Mouse (Mus musculus): ENCODE measurements at regions not wholly inside any gene's neighbourhood (a gene's known extent, or its start where the extent isn't known, plus 50 kb on each side); places are given as distances from the start of the nearest gene placed in this dataset.

GRCm38 (mm10) chr2:160066491-160067303 is 267.3 kb downstream of the Gm826 start:
- WGBS = 56% methylated on average over 6 of the region's 6 CpGs
- ATAC-seq (ENCODE audit: low FRiP score) = no peak

GRCm38 (mm10) chr2:160062148-160062937 is 271.6 kb downstream of the Gm826 start:
- H3K9ac ChIP-seq (ENCODE audit: low read depth, low read length) = no peak overlapping the region
- H3K27ac ChIP-seq (ENCODE audit: low read depth, low read length) = no peak overlapping the region
- no peaks in the 10 kb centered on the region for H3K4me1 ChIP-seq (replicated peaks; ENCODE audit: control insufficient read depth, insufficient read depth, low read length)
- WGBS = 73% methylated on average over 4 of the region's 4 CpGs
- H3K27me3 ChIP-seq (ENCODE audit: control insufficient read depth, insufficient read depth, low read length) = no peaks in the 10 kb centered on the region; the same call in 1 of the 2 replicates
- no peaks in the 10 kb centered on the region for H3K36me3 ChIP-seq (ENCODE audit: control insufficient read depth, insufficient read depth, low read length)
- DNase-seq (ENCODE audit: low spot score) = no peak
- no peak overlapping the region for H3K4me3 ChIP-seq (ENCODE audit: low read depth, low read length)
- H3K4me2 ChIP-seq (replicated peaks; ENCODE audit: low read depth, low read length) = no peak overlapping the region
- no peaks in the 10 kb centered on the region for H3K9me3 ChIP-seq (ENCODE audit: control insufficient read depth, low read length)
- no peak for ATAC-seq (ENCODE audit: low FRiP score)

More at GRCm38 (mm10) chr2:160066491-160067303, 267.3 kb downstream of the Gm826 start:
- Histone ChIP-seq H3K36me3 (ENCODE audit: control insufficient read depth, insufficient read depth, low read length) (no peaks in the 10 kb centered on the region), H3K27ac (ENCODE audit: low read depth, low read length) (no peak overlapping the region), H3K4me3 (ENCODE audit: low read depth, low read length) (no peak overlapping the region), H3K4me2 (replicated peaks; ENCODE audit: low read depth, low read length) (no peak overlapping the region), H3K4me1 (replicated peaks; ENCODE audit: control insufficient read depth, insufficient read depth, low read length) (no peaks in the 10 kb centered on the region), H3K27me3 (ENCODE audit: control insufficient read depth, insufficient read depth, low read length) (no peaks in the 10 kb centered on the region), H3K9ac (ENCODE audit: low read depth, low read length) (no peak overlapping the region), H3K9me3 (ENCODE audit: control insufficient read depth, low read length) (no peaks in the 10 kb centered on the region)
- no peak for DNase-seq (ENCODE audit: low spot score)

- Histone ChIP-seq H3K4me2 (replicated peaks; ENCODE audit: low read depth, low read length) (no peak overlapping the region), H3K9me3 (ENCODE audit: control insufficient read depth, low read length) (no peaks in the 10 kb centered on the region), H3K4me1 (replicated peaks; ENCODE audit: control insufficient read depth, insufficient read depth, low read length) (no peaks in the 10 kb centered on the region), H3K27ac (ENCODE audit: low read depth, low read length) (no peak overlapping the region), H3K27me3 (ENCODE audit: control insufficient read depth, insufficient read depth, low read length) (no peaks in the 10 kb centered on the region; the same call in 1 of the 2 replicates), H3K4me3 (ENCODE audit: low read depth, low read length) (no peak overlapping the region), H3K9ac (ENCODE audit: low read depth, low read length) (no peak overlapping the region), H3K36me3 (ENCODE audit: control insufficient read depth, insufficient read depth, low read length) (no peaks in the 10 kb centered on the region)
- 88% methylated on average over 5 of the region's 5 CpGs for WGBS
- no peak for DNase-seq (ENCODE audit: low spot score)
- no peak for ATAC-seq (ENCODE audit: low FRiP score)
Measured at GRCm38 (mm10) chr2:160060091-160060490, 273.9 kb downstream of the Gm826 start.

GRCm38 (mm10) chr2:160057211-160057610 is 276.8 kb downstream of the Gm826 start:
- H3K9ac ChIP-seq (ENCODE audit: low read depth, low read length) = no peak overlapping the region
- DNase-seq (ENCODE audit: low spot score) (no peak), ATAC-seq (ENCODE audit: low FRiP score) (no peak)
- no peaks in the 10 kb centered on the region for H3K9me3 ChIP-seq (ENCODE audit: control insufficient read depth, low read length)
- no peaks in the 10 kb centered on the region for H3K4me1 ChIP-seq (replicated peaks; ENCODE audit: control insufficient read depth, insufficient read depth, low read length)
- no peak overlapping the region for H3K4me2 ChIP-seq (replicated peaks; ENCODE audit: low read depth, low read length)
- WGBS = 69% methylated on average over 6 of the region's 6 CpGs
- H3K27ac ChIP-seq (ENCODE audit: low read depth, low read length) = no peak overlapping the region
- H3K27me3 ChIP-seq (ENCODE audit: control insufficient read depth, insufficient read depth, low read length) = no peaks in the 10 kb centered on the region; the same call in 1 of the 2 replicates
- H3K36me3 ChIP-seq (ENCODE audit: control insufficient read depth, insufficient read depth, low read length) = no peaks in the 10 kb centered on the region
- no peak overlapping the region for H3K4me3 ChIP-seq (ENCODE audit: low read depth, low read length)

GRCm38 (mm10) chr2:160054411-160054810 is 279.6 kb downstream of the Gm826 start:
- no peak overlapping the region for H3K4me2 ChIP-seq (replicated peaks; ENCODE audit: low read depth, low read length)
- H3K9ac ChIP-seq (ENCODE audit: low read depth, low read length) = no peak overlapping the region
- ATAC-seq (ENCODE audit: low FRiP score) = no peak
- no peaks in the 10 kb centered on the region; the same call in 1 of the 2 replicates for H3K27me3 ChIP-seq (ENCODE audit: control insufficient read depth, insufficient read depth, low read length)
- no peak for DNase-seq (ENCODE audit: low spot score)
- no peaks in the 10 kb centered on the region for H3K36me3 ChIP-seq (ENCODE audit: control insufficient read depth, insufficient read depth, low read length)
- no peak overlapping the region for H3K27ac ChIP-seq (ENCODE audit: low read depth, low read length)
- H3K4me3 ChIP-seq (ENCODE audit: low read depth, low read length) = no peak overlapping the region
- H3K9me3 ChIP-seq (ENCODE audit: control insufficient read depth, low read length) = no peaks in the 10 kb centered on the region
- WGBS = 87% methylated on average over 14 of the region's 14 CpGs
- H3K4me1 ChIP-seq (replicated peaks; ENCODE audit: control insufficient read depth, insufficient read depth, low read length) = no peaks in the 10 kb centered on the region

GRCm38 (mm10) chr2:160048286-160048685 is 285.7 kb downstream of the Gm826 start:
- no peak for ATAC-seq (ENCODE audit: low FRiP score)
- H3K9ac ChIP-seq (ENCODE audit: low read depth, low read length) = no peak overlapping the region

GRCm38 (mm10) chr2:160046881-160047543 is 286.9 kb downstream of the Gm826 start:
- Histone ChIP-seq H3K4me2 (replicated peaks; ENCODE audit: low read depth, low read length) (no peak overlapping the region), H3K9ac (ENCODE audit: low read depth, low read length) (no peak overlapping the region), H3K4me3 (ENCODE audit: low read depth, low read length) (no peak overlapping the region), H3K36me3 (ENCODE audit: control insufficient read depth, insufficient read depth, low read length) (no peaks in the 10 kb centered on the region), H3K27me3 (ENCODE audit: control insufficient read depth, insufficient read depth, low read length) (no peaks in the 10 kb centered on the region), H3K9me3 (ENCODE audit: control insufficient read depth, low read length) (no peaks in the 10 kb centered on the region), H3K27ac (ENCODE audit: low read depth, low read length) (no peak overlapping the region), H3K4me1 (replicated peaks; ENCODE audit: control insufficient read depth, insufficient read depth, low read length) (no peaks in the 10 kb centered on the region)
- 49% methylated on average over 7 of the region's 7 CpGs for WGBS
- DNase-seq (ENCODE audit: low spot score) (no peak), ATAC-seq (ENCODE audit: low FRiP score) (no peak)

More at GRCm38 (mm10) chr2:160048286-160048685, 285.7 kb downstream of the Gm826 start:
- Histone ChIP-seq H3K4me2 (replicated peaks; ENCODE audit: low read depth, low read length) (no peak overlapping the region), H3K9me3 (ENCODE audit: control insufficient read depth, low read length) (no peaks in the 10 kb centered on the region), H3K36me3 (ENCODE audit: control insufficient read depth, insufficient read depth, low read length) (no peaks in the 10 kb centered on the region), H3K4me3 (ENCODE audit: low read depth, low read length) (no peak overlapping the region), H3K27ac (ENCODE audit: low read depth, low read length) (no peak overlapping the region), H3K4me1 (replicated peaks; ENCODE audit: control insufficient read depth, insufficient read depth, low read length) (no peaks in the 10 kb centered on the region), H3K27me3 (ENCODE audit: control insufficient read depth, insufficient read depth, low read length) (no peaks in the 10 kb centered on the region)
- 92% methylated on average over 9 of the region's 9 CpGs for WGBS
- DNase-seq (ENCODE audit: low spot score) = no peak

- no peak overlapping the region for H3K9ac ChIP-seq (ENCODE audit: low read depth, low read length)
- no peaks in the 10 kb centered on the region for H3K4me1 ChIP-seq (replicated peaks; ENCODE audit: control insufficient read depth, insufficient read depth, low read length)
- no peak for ATAC-seq (ENCODE audit: low FRiP score)
- H3K27ac ChIP-seq (ENCODE audit: low read depth, low read length) = no peak overlapping the region
- no peak for DNase-seq (ENCODE audit: low spot score)
- H3K27me3 ChIP-seq (ENCODE audit: control insufficient read depth, insufficient read depth, low read length) = no peaks in the 10 kb centered on the region
- 85% methylated on average over 4 of the region's 4 CpGs for WGBS
- no peak overlapping the region for H3K4me2 ChIP-seq (replicated peaks; ENCODE audit: low read depth, low read length)
- H3K9me3 ChIP-seq (ENCODE audit: control insufficient read depth, low read length) = no peaks in the 10 kb centered on the region
- H3K4me3 ChIP-seq (ENCODE audit: low read depth, low read length) = no peak overlapping the region
- no peaks in the 10 kb centered on the region for H3K36me3 ChIP-seq (ENCODE audit: control insufficient read depth, insufficient read depth, low read length)
Measured at GRCm38 (mm10) chr2:160044591-160044990, 289.4 kb downstream of the Gm826 start.
